Mouse (Mus musculus): ENCODE data around the gene Nags. TPM values are rescaled to one million over a fixed set of nuclear protein-coding genes. Genes with fewer than 3 reads are reported as not detected.
A peak's percentile ranks its signal among the peaks of the same experiment; 100 is the strongest.
"Not testable (repeated sequence)": the region's sequence is repeated elsewhere in the genome, so short reads cannot be mapped to it uniquely, and the experiment has no call there.

The Nags gene
- polyA plus RNA-seq, 1 experiment from 2014 or later: 0.46 TPM

- no peak for ATAC-seq (ENCODE audit: borderline replicate concordance, extremely low read depth, low FRiP score, low TSS enrichment)
Measured at GRCm38 (mm10) chr11:102137625-102138446, 7.5 kb upstream of the Nags start.

GRCm38 (mm10) chr11:102138447-102138740, 6.9 kb upstream of the Nags start:
- Histone ChIP-seq H3K27ac (no peak overlapping the region), H3K4me1 (no peaks in the 10 kb centered on the region), H3K9me3 (no peaks in the 10 kb centered on the region), H3K9ac (no peak overlapping the region), H3K36me3 (no peaks in the 10 kb centered on the region), H3K4me2 (peak overlapping the region; percentile 55), H3K4me3 (peak overlapping the region; percentile 22), H3K27me3 (peaks cover 17% of the 10 kb centered on the region)
- no peak for ATAC-seq (ENCODE audit: borderline replicate concordance, extremely low read depth, low FRiP score, low TSS enrichment)
- WGBS: under 1% methylated on average over 18 of the region's 18 CpGs

More at GRCm38 (mm10) chr11:102137625-102138446, 7.5 kb upstream of the Nags start:
- peak overlapping the region; percentile 22 for H3K4me3 ChIP-seq
- no peaks in the 10 kb centered on the region for H3K9me3 ChIP-seq
- no peaks in the 10 kb centered on the region for H3K4me1 ChIP-seq
- H3K27me3 ChIP-seq: peaks cover 11% of the 10 kb centered on the region
- no peaks in the 10 kb centered on the region for H3K36me3 ChIP-seq
- WGBS: 39% methylated on average over 13 of the region's 13 CpGs
- H3K9ac ChIP-seq: no peak overlapping the region
- H3K27ac ChIP-seq: no peak overlapping the region
- peak overlapping the region; percentile 55 for H3K4me2 ChIP-seq

GRCm38 (mm10) chr11:102140508-102140907, 4.8 kb upstream of the Nags start:
- Histone ChIP-seq H3K9ac (no peak overlapping the region), H3K27ac (no peak overlapping the region), H3K27me3 (peaks cover 35% of the 10 kb centered on the region), H3K9me3 (no peaks in the 10 kb centered on the region), H3K36me3 (no peaks in the 10 kb centered on the region), H3K4me2 (no peak overlapping the region), H3K4me3 (no peak overlapping the region), H3K4me1 (peaks cover 4% of the 10 kb centered on the region)
- no peak for ATAC-seq (ENCODE audit: borderline replicate concordance, extremely low read depth, low FRiP score, low TSS enrichment)
- 4% methylated on average over 5 of the region's 5 CpGs for WGBS

- H3K4me2 ChIP-seq: no peak overlapping the region
- no peak overlapping the region for H3K9ac ChIP-seq
- no peaks in the 10 kb centered on the region for H3K9me3 ChIP-seq
- WGBS: 52% methylated on average over 7 of the region's 7 CpGs
- no peak overlapping the region for H3K27ac ChIP-seq
- H3K36me3 ChIP-seq: no peaks in the 10 kb centered on the region
- H3K4me1 ChIP-seq: peaks cover 13% of the 10 kb centered on the region
- H3K27me3 ChIP-seq: peaks cover 54% of the 10 kb centered on the region
- no peak overlapping the region for H3K4me3 ChIP-seq
- ATAC-seq (ENCODE audit: borderline replicate concordance, extremely low read depth, low FRiP score, low TSS enrichment): no peak
Measured at GRCm38 (mm10) chr11:102142355-102142754, 3.0 kb upstream of the Nags start.

GRCm38 (mm10) chr11:102144957-102145470, 299 bp upstream of the Nags start:
- Histone ChIP-seq H3K36me3 (no peaks in the 10 kb centered on the region), H3K4me1 (peaks cover 13% of the 10 kb centered on the region), H3K4me3 (peak overlapping the region; percentile 30), H3K9ac (no peak overlapping the region), H3K27me3 (peaks cover 79% of the 10 kb centered on the region), H3K4me2 (peak overlapping the region; percentile 56), H3K27ac (no peak overlapping the region), H3K9me3 (no peaks in the 10 kb centered on the region)
- 20% methylated on average over 13 of the region's 13 CpGs for WGBS
- ATAC-seq (ENCODE audit: borderline replicate concordance, extremely low read depth, low FRiP score, low TSS enrichment): no peak

GRCm38 (mm10) chr11:102146005-102146404, 692 bp downstream of the Nags start:
- H3K9ac ChIP-seq: no peak overlapping the region
- 4% methylated on average over 16 of the region's 16 CpGs for WGBS

GRCm38 (mm10) chr11:102146531-102146930, 1.2 kb downstream of the Nags start:
- Histone ChIP-seq H3K36me3 (no peaks in the 10 kb centered on the region), H3K4me1 (peaks cover 13% of the 10 kb centered on the region), H3K9me3 (no peaks in the 10 kb centered on the region), H3K4me2 (no peak overlapping the region), H3K27me3 (peaks cover 79% of the 10 kb centered on the region), H3K9ac (no peak overlapping the region), H3K27ac (no peak overlapping the region), H3K4me3 (no peak overlapping the region)
- WGBS: 11% methylated on average over 17 of the region's 17 CpGs
- ATAC-seq (ENCODE audit: borderline replicate concordance, extremely low read depth, low FRiP score, low TSS enrichment): no peak

More at GRCm38 (mm10) chr11:102146005-102146404, 692 bp downstream of the Nags start:
- no peak overlapping the region for H3K4me3 ChIP-seq
- H3K4me2 ChIP-seq: peak overlapping the region; percentile 56; the same call in 1 of the 2 replicates
- H3K9me3 ChIP-seq: no peaks in the 10 kb centered on the region
- H3K27ac ChIP-seq: no peak overlapping the region
- peaks cover 79% of the 10 kb centered on the region for H3K27me3 ChIP-seq
- peaks cover 13% of the 10 kb centered on the region for H3K4me1 ChIP-seq
- no peaks in the 10 kb centered on the region for H3K36me3 ChIP-seq
- ATAC-seq (ENCODE audit: borderline replicate concordance, extremely low read depth, low FRiP score, low TSS enrichment): no peak

GRCm38 (mm10) chr11:102147213-102147989, 2.1 kb downstream of the Nags start:
- H3K4me1 ChIP-seq: peaks cover 13% of the 10 kb centered on the region

GRCm38 (mm10) chr11:102156039-102156785, 10.9 kb downstream of the Nags start, which contains the start of gene Tmem101:
TSS of gene Tmem101 (minus strand) at chr11:102156404.
- peak; percentile 80 for ATAC-seq (ENCODE audit: borderline replicate concordance, extremely low read depth, low FRiP score, low TSS enrichment)
- WGBS: under 1% methylated on average over 37 of the region's 37 CpGs
- Histone ChIP-seq H3K36me3 (peaks cover 15% of the 10 kb centered on the region; the same call in 1 of the 2 replicates), H3K4me1 (peaks cover 8% of the 10 kb centered on the region), H3K27me3 (no peaks in the 10 kb centered on the region), H3K4me2 (peak within 1 kb of the TSS; percentile 90), H3K9me3 (no peaks in the 10 kb centered on the region), H3K4me3 (peak within 1 kb of the TSS; percentile 78), H3K9ac (peak within 1 kb of the TSS; percentile 81), H3K27ac (0 out of 2 replicates have a peak within 1 kb of the TSS, but pooled peaks have one; percentile 72)

More at GRCm38 (mm10) chr11:102147213-102147989, 2.1 kb downstream of the Nags start:
- Histone ChIP-seq H3K27ac (no peak overlapping the region), H3K36me3 (no peaks in the 10 kb centered on the region), H3K9ac (no peak overlapping the region), H3K4me3 (no peak overlapping the region), H3K4me2 (no peak overlapping the region), H3K9me3 (no peaks in the 10 kb centered on the region), H3K27me3 (peaks cover 75% of the 10 kb centered on the region)
- 9% methylated on average over 34 of the region's 34 CpGs for WGBS
- no peak for ATAC-seq (ENCODE audit: borderline replicate concordance, extremely low read depth, low FRiP score, low TSS enrichment)

GRCm38 (mm10) chr11:102156786-102157089, 11.4 kb downstream of the Nags start:
- no peak for ATAC-seq (ENCODE audit: borderline replicate concordance, extremely low read depth, low FRiP score, low TSS enrichment)
- Histone ChIP-seq H3K4me2 (peak overlapping the region; percentile 90), H3K27ac (no peak overlapping the region), H3K36me3 (peaks cover 20% of the 10 kb centered on the region; the same call in 1 of the 2 replicates), H3K9ac (no peak overlapping the region), H3K4me1 (peaks cover 8% of the 10 kb centered on the region), H3K4me3 (no peak overlapping the region), H3K9me3 (no peaks in the 10 kb centered on the region), H3K27me3 (no peaks in the 10 kb centered on the region)
- WGBS: 2% methylated on average over 1 of the region's 1 CpGs

- H3K9me3 ChIP-seq; H3K9ac ChIP-seq; H3K27ac ChIP-seq; H3K27me3 ChIP-seq; H3K4me2 ChIP-seq; H3K4me3 ChIP-seq; ATAC-seq (ENCODE audit: borderline replicate concordance, extremely low read depth, low FRiP score, low TSS enrichment); H3K4me1 ChIP-seq: not testable (repeated sequence)
- H3K36me3 ChIP-seq: peaks cover 27% of the 10 kb centered on the region
- WGBS: 76% methylated on average over 2 of the region's 2 CpGs
Measured at GRCm38 (mm10) chr11:102158024-102158423, 12.7 kb downstream of the Nags start.
